Mouse (Mus musculus) hindbrain, embryonic 16.5 days (tissue): ENCODE data around the gene Sorcs2. TPM values are rescaled to one million over a fixed set of nuclear protein-coding genes. Genes with fewer than 3 reads are reported as not detected.
A peak's percentile ranks its signal among the peaks of the same experiment; 100 is the strongest.
"Not testable (repeated sequence)": the region's sequence is repeated elsewhere in the genome, so short reads cannot be mapped to it uniquely, and the experiment has no call there.

Experiments
- ATAC-seq: fragments of 200-750 bp; cut with Nextera tagmentation; 2 replicates; pipeline ENCODE4 v1.8.0; 2017; ENCODE audit warnings: moderate TSS enrichment, moderate library complexity
- H3K27ac ChIP-seq: fragments of 300-500 bp; sonication (generic); 2 replicates; pipeline ENCODE4 v1.5.1; 2014; ENCODE audit warnings: low read depth, mild to moderate bottlenecking, control low read depth, low read length, moderate library complexity
- H3K27me3 ChIP-seq: fragments of 300-500 bp; sonication (generic); replicated peaks from 2 replicates; pipeline ENCODE4 v1.6.1; 2014; ENCODE audit warnings: low read length; ENCODE audit not compliant: control insufficient read depth, insufficient read depth
- H3K36me3 ChIP-seq: fragments of 300-500 bp; sonication (generic); 2 replicates; pipeline ENCODE4 v1.6.1; 2014; ENCODE audit warnings: mild to moderate bottlenecking, low read length, moderate library complexity, mixed read lengths; ENCODE audit not compliant: control insufficient read depth, insufficient read depth
- H3K4me1 ChIP-seq: fragments of 300-500 bp; sonication (generic); 2 replicates; pipeline ENCODE4 v1.6.1; 2014; ENCODE audit warnings: low read depth, low read length; ENCODE audit not compliant: control insufficient read depth, insufficient read depth
- H3K4me2 ChIP-seq: fragments of 300-500 bp; sonication (generic); 2 replicates; pipeline ENCODE4 v1.6.1; 2014; ENCODE audit warnings: mild to moderate bottlenecking, low read length, control low read depth, moderate library complexity
- H3K4me3 ChIP-seq: fragments of 300-500 bp; sonication (generic); 2 replicates; pipeline ENCODE4 v1.5.1; 2014; ENCODE audit warnings: mild to moderate bottlenecking, low read length, control low read depth, moderate library complexity
- H3K9ac ChIP-seq: fragments of 300-500 bp; sonication (generic); 2 replicates; pipeline ENCODE4 v1.6.1; 2014; ENCODE audit warnings: low read depth, mild to moderate bottlenecking, control low read depth, low read length, moderate library complexity
- H3K9me3 ChIP-seq: fragments of 300-500 bp; sonication (generic); 2 replicates; pipeline ENCODE4 v1.6.1; 2014; ENCODE audit warnings: mild to moderate bottlenecking, low read length, moderate library complexity; ENCODE audit not compliant: control insufficient read depth
- WGBS: fragments of 180-500 bp; shearing (Covaris S2); extraction: QIAGEN DNeasy Blood & Tissue Kit; methylation state at CpG from one replicate; pipeline ENCODE4 v1.1.7; 2014; 5-methylcytosine and 5-hydroxymethylcytosine counted together
- polyA plus RNA-seq: library from polyadenylated mRNA; unstranded; fragments of >200 nt; fragmentation: Nextera tagmentation; extraction: Ambion mirVana; gene quantifications from 2 replicates; pipeline ENCODE4 v1.2.1, GENCODE M21; 2015

Sorcs2 gene
- polyA plus RNA-seq, 1 experiment from 2014 or later: 11.8 TPM

- peak overlapping the region; percentile 81 for H3K4me3 ChIP-seq
- H3K36me3 ChIP-seq: no peaks in the 10 kb centered on the region
- peak overlapping the region; percentile 99 for H3K4me2 ChIP-seq
- peak overlapping the region; percentile 95 for H3K9ac ChIP-seq
- H3K27me3 ChIP-seq: no peaks in the 10 kb centered on the region
- peaks cover 31% of the 10 kb centered on the region for H3K4me1 ChIP-seq
- ATAC-seq: no peak
- no peaks in the 10 kb centered on the region for H3K9me3 ChIP-seq
- 4% methylated on average over 18 of the region's 18 CpGs for WGBS
- H3K27ac ChIP-seq: no peak overlapping the region
Measured at GRCm38 (mm10) chr5:36396491-36397383, 1.2 kb downstream of the Sorcs2 start.

GRCm38 (mm10) chr5:36396011-36396410 lies 1.9 kb downstream of the Sorcs2 start:
- Histone ChIP-seq H3K4me1 (peaks cover 31% of the 10 kb centered on the region), H3K4me3 (peak overlapping the region; percentile 81), H3K36me3 (no peaks in the 10 kb centered on the region), H3K27me3 (no peaks in the 10 kb centered on the region), H3K4me2 (peak overlapping the region; percentile 99), H3K9me3 (no peaks in the 10 kb centered on the region), H3K27ac (no peak overlapping the region), H3K9ac (no peak overlapping the region)
- ATAC-seq: no peak
- 73% methylated on average over 3 of the region's 3 CpGs for WGBS

GRCm38 (mm10) chr5:36394840-36395515 lies 3.0 kb downstream of the Sorcs2 start:
- Histone ChIP-seq H3K27me3 (no peaks in the 10 kb centered on the region), H3K9ac (no peak overlapping the region), H3K36me3 (no peaks in the 10 kb centered on the region), H3K4me2 (peak overlapping the region; percentile 99), H3K27ac (0 out of 2 replicates have a peak overlapping the region, but pooled peaks have one; percentile 4), H3K4me1 (peaks cover 31% of the 10 kb centered on the region), H3K4me3 (no peak overlapping the region), H3K9me3 (no peaks in the 10 kb centered on the region)
- no peak for ATAC-seq
- WGBS: 37% methylated on average over 11 of the region's 11 CpGs

- ATAC-seq: no peak
Measured at GRCm38 (mm10) chr5:36391751-36392150, 6.2 kb downstream of the Sorcs2 start.

GRCm38 (mm10) chr5:36390591-36390927 lies 7.4 kb downstream of the Sorcs2 start:
- not testable (repeated sequence) for H3K36me3 ChIP-seq, ATAC-seq, H3K27ac ChIP-seq, H3K4me1 ChIP-seq, H3K9ac ChIP-seq, H3K27me3 ChIP-seq, H3K4me2 ChIP-seq, H3K9me3 ChIP-seq, H3K4me3 ChIP-seq

More at GRCm38 (mm10) chr5:36391751-36392150, 6.2 kb downstream of the Sorcs2 start:
- Histone ChIP-seq H3K4me2 (no peak overlapping the region), H3K4me1 (peaks cover 22% of the 10 kb centered on the region), H3K27me3 (no peaks in the 10 kb centered on the region), H3K9ac (no peak overlapping the region), H3K27ac (no peak overlapping the region), H3K36me3 (no peaks in the 10 kb centered on the region), H3K4me3 (no peak overlapping the region), H3K9me3 (no peaks in the 10 kb centered on the region)
- 80% methylated on average over 4 of the region's 4 CpGs for WGBS

- Histone ChIP-seq H3K36me3 (no peaks in the 10 kb centered on the region), H3K9me3 (no peaks in the 10 kb centered on the region), H3K9ac (no peak overlapping the region), H3K27me3 (no peaks in the 10 kb centered on the region), H3K27ac (no peak overlapping the region), H3K4me2 (no peak overlapping the region), H3K4me1 (peaks cover 4% of the 10 kb centered on the region), H3K4me3 (no peak overlapping the region)
- ATAC-seq: no peak
- 86% methylated on average over 9 of the region's 9 CpGs for WGBS
Measured at GRCm38 (mm10) chr5:36389731-36390590, 8.0 kb downstream of the Sorcs2 start.

GRCm38 (mm10) chr5:36385062-36385461 lies 12.9 kb downstream of the Sorcs2 start:
- 45% methylated on average over 5 of the region's 5 CpGs for WGBS
- H3K4me1 ChIP-seq: peaks cover under 1% of the 10 kb centered on the region
- H3K4me3 ChIP-seq: no peak overlapping the region
- no peak overlapping the region for H3K4me2 ChIP-seq
- H3K9me3 ChIP-seq: no peaks in the 10 kb centered on the region
- H3K36me3 ChIP-seq: no peaks in the 10 kb centered on the region
- H3K27me3 ChIP-seq: no peaks in the 10 kb centered on the region
- H3K9ac ChIP-seq: no peak overlapping the region
- no peak for ATAC-seq
- H3K27ac ChIP-seq: no peak overlapping the region

- H3K9ac ChIP-seq: no peak overlapping the region
- H3K27me3 ChIP-seq: no peaks in the 10 kb centered on the region
- no peak overlapping the region for H3K4me3 ChIP-seq
- ATAC-seq: no peak
- H3K27ac ChIP-seq: no peak overlapping the region
- 81% methylated on average over 4 of the region's 4 CpGs for WGBS
- H3K36me3 ChIP-seq: no peaks in the 10 kb centered on the region
- no peaks in the 10 kb centered on the region for H3K9me3 ChIP-seq
- peaks cover 2% of the 10 kb centered on the region; the same call in 1 of the 2 replicates for H3K4me1 ChIP-seq
- H3K4me2 ChIP-seq: no peak overlapping the region
Measured at GRCm38 (mm10) chr5:36383431-36383830, 14.5 kb downstream of the Sorcs2 start.
